9 mouse cellular contexts compared by ENCODE assay signal in the genomic region with DNA sequence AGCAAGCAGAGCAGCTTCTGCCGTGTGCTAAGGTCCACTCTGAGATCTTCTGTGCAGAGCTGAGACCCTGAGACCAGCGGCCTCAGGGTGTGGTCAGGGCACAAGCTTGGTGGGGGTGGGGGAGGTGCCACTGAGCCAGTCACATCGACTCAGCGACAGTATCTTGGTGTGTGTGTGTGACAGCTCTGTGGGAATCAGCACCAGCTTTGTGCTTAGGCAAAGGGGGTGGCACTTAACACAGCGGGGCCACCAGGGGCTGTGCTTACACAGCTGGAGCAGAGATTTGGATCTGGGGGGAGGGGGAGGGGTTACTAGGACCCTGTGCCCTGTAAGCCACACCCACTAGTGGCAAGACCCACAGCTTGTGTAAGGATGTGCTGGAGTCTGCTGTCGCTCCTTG.
DNase-seq lines count a peak whose midpoint lies in the region; ATAC-seq lines count a peak whose summit lies in the region.
"Had no signal": no experiment of that assay in that cellular context is flagged by ENCODE, and none has a peak within 500 bp of the region (broad histone marks: within the 10 kb centered on the region; RNA-seq: fewer than 3 reads in every experiment).

No protein-coding gene starts in this region.

- H3K9me3 ChIP-seq in forebrain, embryonic 14.5 days (replicated peaks; ENCODE audit: control insufficient read depth, low read length): no peaks in the 10 kb centered on the region
- no peaks in the 10 kb centered on the region for H3K9me3 ChIP-seq in limb, embryonic 15.5 days

- 13% methylated on average over 6 of the region's 6 CpGs for WGBS in forebrain, embryonic 14.5 days
- 40% methylated on average over 6 of the region's 6 CpGs for WGBS in limb, embryonic 15.5 days

- H3K27ac ChIP-seq in forebrain, embryonic 14.5 days (ENCODE audit: low read depth, low read length): peak overlapping the region; percentile 70
- peak overlapping the region; percentile 76 for H3K27ac ChIP-seq in limb, embryonic 15.5 days

- peak overlapping the region; percentile 29; the same call in 1 of the 2 replicates for H3K9ac ChIP-seq in forebrain, embryonic 14.5 days (ENCODE audit: low read length)
- no peak overlapping the region for H3K9ac ChIP-seq in limb, embryonic 15.5 days

- H3K36me3 ChIP-seq in forebrain, embryonic 14.5 days (ENCODE audit: control insufficient read depth, insufficient read depth, low read length): peaks cover 52% of the 10 kb centered on the region
- peaks cover 86% of the 10 kb centered on the region for H3K36me3 ChIP-seq in limb, embryonic 15.5 days

- H3K4me1 ChIP-seq in forebrain, embryonic 14.5 days (ENCODE audit: control insufficient read depth, insufficient read depth, low read length): peaks cover 23% of the 10 kb centered on the region
- H3K4me1 ChIP-seq in limb, embryonic 15.5 days: peaks cover 49% of the 10 kb centered on the region

- ATAC-seq in forebrain, embryonic 14.5 days: peak; percentile 27
- no peak for ATAC-seq in limb, embryonic 15.5 days (ENCODE audit: insufficient number of reproducible peaks, low FRiP score, low TSS enrichment, low read depth)

- peak; percentile 77 for DNase-seq in retina, postnatal 1 day
- no peak for DNase-seq in retina, embryonic 14.5 days (ENCODE audit: low spot score)
- peak; percentile 51 for DNase-seq in forebrain, embryonic 14.5 days (ENCODE audit: low spot score)
- DNase-seq in ovary, postnatal 36 days (ENCODE audit: low spot score): no peak
- no peak for DNase-seq in spleen, postnatal 36 days (ENCODE audit: low spot score in 2 of 2)
- no peak for DNase-seq in right cerebral cortex, adult 18-20 months
- DNase-seq: cerebellum, adult 11-12 months; layer of hippocampus, adult 9-11 months had no signal

- H3K4me2 ChIP-seq in forebrain, embryonic 14.5 days (ENCODE audit: low read length): no peak overlapping the region
- H3K4me2 ChIP-seq in limb, embryonic 15.5 days: no peak overlapping the region

- no peak overlapping the region for H3K4me3 ChIP-seq in forebrain, embryonic 14.5 days (ENCODE audit: low read depth, low read length)
- H3K4me3 ChIP-seq in limb, embryonic 15.5 days: no peak overlapping the region

- H3K27me3 ChIP-seq in forebrain, embryonic 14.5 days (replicated peaks; ENCODE audit: control insufficient read depth, insufficient read depth, low read length): no peaks in the 10 kb centered on the region
- H3K27me3 ChIP-seq in limb, embryonic 15.5 days: no peaks in the 10 kb centered on the region

Comparison
In these comparisons a context has a peak if more than half of its experiments do, and no peak if none do; other contexts are left out.
1. DNase-seq: peak in retina, postnatal 1 day (single experiment) and forebrain, embryonic 14.5 days (single experiment); none in retina, embryonic 14.5 days (single experiment), ovary, postnatal 36 days (single experiment), spleen, postnatal 36 days (0 of 2) and right cerebral cortex, adult 18-20 months (single experiment).